Mouse (Mus musculus) bone marrow, adult 2 months (tissue): ENCODE measurements at regions not wholly inside any gene's neighbourhood (a gene's known extent, or its start where the extent isn't known, plus 50 kb on each side); places are given as distances from the start of the nearest gene placed in this dataset.

Experiments
- CTCF ChIP-seq: fragments of 200-500 bp; IDR thresholded peaks from 2 replicates; pipeline ENCODE4 v1.5.1; 2011; ENCODE audit warnings: low read length, control low read depth; ENCODE audit not compliant: control insufficient read depth, insufficient read depth
- POLR2A ChIP-seq: fragments of 200-500 bp; IDR thresholded peaks from 2 replicates; pipeline ENCODE4 v1.6.1; 2011; ENCODE audit warnings: low read depth, mild to moderate bottlenecking, control low read depth, low read length, borderline replicate concordance; ENCODE audit not compliant: control insufficient read depth

- TF ChIP-seq CTCF = no peak
- TF ChIP-seq POLR2A = no peak
These were observed 154.6 kb upstream of the Spdye4c start for GRCm38 (mm10) chr2:128436378-128436777.
